Mouse (Mus musculus): ENCODE data around the gene Plekhg5. TPM values are rescaled to one million over a fixed set of nuclear protein-coding genes. Genes with fewer than 3 reads are reported as not detected.

Plekhg5 gene
- polyA plus RNA-seq, 1 experiment from 2014 or later = 1.8 TPM

- H3K27ac ChIP-seq (ENCODE audit: low read depth) = peak overlapping the region; percentile 49
- no peaks in the 10 kb centered on the region for H3K36me3 ChIP-seq (replicated peaks; ENCODE audit: insufficient read depth, low read length)
These were observed 14.4 kb downstream of the Plekhg5 start for GRCm38 (mm10) chr4:152086505-152087210.

GRCm38 (mm10) chr4:152087211-152088081, 15.1 kb downstream of the Plekhg5 start:
- no peak for TF ChIP-seq EP300 (IDR thresholded peaks at IDR 0.05; ENCODE audit: low read depth)
- TF ChIP-seq CTCF (IDR thresholded peaks at IDR 0.05; ENCODE audit: low read depth) = no peak
- Histone ChIP-seq H3K27me3 (ENCODE audit: insufficient read depth, low read length) (0 out of 2 replicates have a peak, but pooled peaks cover 4% of the 10 kb centered on the region), H3K4me3 (ENCODE audit: low read depth, low read length) (peak overlapping the region; percentile 73), H3K9me3 (ENCODE audit: low read length) (no peaks in the 10 kb centered on the region), H3K4me2 (ENCODE audit: low read depth, low read length) (peak overlapping the region; percentile 97), H3K4me1 (ENCODE audit: insufficient read depth) (peaks cover 23% of the 10 kb centered on the region), H3K36me3 (replicated peaks; ENCODE audit: insufficient read depth, low read length) (no peaks in the 10 kb centered on the region), H3K9ac (replicated peaks) (peak overlapping the region; percentile 73), H3K27ac (ENCODE audit: low read depth) (no peak overlapping the region)
- no peak for ATAC-seq
- 3% methylated on average over 12 of the region's 12 CpGs for WGBS (ENCODE audit: insufficient replicate concordance)
- no peak for DNase-seq

More at GRCm38 (mm10) chr4:152086505-152087210, 14.4 kb downstream of the Plekhg5 start:
- ATAC-seq (peak; percentile 80), DNase-seq (peak; percentile 69)
- Histone ChIP-seq H3K27me3 (ENCODE audit: insufficient read depth, low read length) (0 out of 2 replicates have a peak, but pooled peaks cover 4% of the 10 kb centered on the region), H3K4me1 (ENCODE audit: insufficient read depth) (peaks cover 19% of the 10 kb centered on the region), H3K9me3 (ENCODE audit: low read length) (no peaks in the 10 kb centered on the region), H3K4me2 (ENCODE audit: low read depth, low read length) (peak overlapping the region; percentile 97), H3K4me3 (ENCODE audit: low read depth, low read length) (peak overlapping the region; percentile 73), H3K9ac (replicated peaks) (peak overlapping the region; percentile 73)
- TF ChIP-seq EP300 (IDR thresholded peaks at IDR 0.05; ENCODE audit: low read depth) (no peak), CTCF (IDR thresholded peaks at IDR 0.05; ENCODE audit: low read depth) (no peak)
- WGBS (ENCODE audit: insufficient replicate concordance) = under 1% methylated on average over 33 of the region's 92 CpGs

GRCm38 (mm10) chr4:152088133-152088532, 15.8 kb downstream of the Plekhg5 start:
- peaks cover 29% of the 10 kb centered on the region for H3K4me1 ChIP-seq (ENCODE audit: insufficient read depth)
- H3K4me3 ChIP-seq (ENCODE audit: low read depth, low read length) = 0 out of 2 replicates have a peak overlapping the region, but pooled peaks have one; percentile 73
- H3K27ac ChIP-seq (ENCODE audit: low read depth) = no peak overlapping the region
- WGBS (ENCODE audit: insufficient replicate concordance) = 38% methylated on average over 4 of the region's 4 CpGs
- ATAC-seq (no peak), DNase-seq (no peak)
- H3K9ac ChIP-seq (replicated peaks) = no peak overlapping the region
- no peaks in the 10 kb centered on the region for H3K36me3 ChIP-seq (replicated peaks; ENCODE audit: insufficient read depth, low read length)
- TF ChIP-seq EP300 (IDR thresholded peaks at IDR 0.05; ENCODE audit: low read depth) (no peak), CTCF (IDR thresholded peaks at IDR 0.05; ENCODE audit: low read depth) (no peak)
- peak overlapping the region; percentile 97 for H3K4me2 ChIP-seq (ENCODE audit: low read depth, low read length)
- H3K27me3 ChIP-seq (ENCODE audit: insufficient read depth, low read length) = 0 out of 2 replicates have a peak, but pooled peaks cover 4% of the 10 kb centered on the region
- H3K9me3 ChIP-seq (ENCODE audit: low read length) = no peaks in the 10 kb centered on the region

GRCm38 (mm10) chr4:152088556-152089120, 16.3 kb downstream of the Plekhg5 start:
- DNase-seq (no peak), ATAC-seq (no peak)
- Histone ChIP-seq H3K9ac (replicated peaks) (no peak overlapping the region), H3K9me3 (ENCODE audit: low read length) (no peaks in the 10 kb centered on the region), H3K27me3 (ENCODE audit: insufficient read depth, low read length) (0 out of 2 replicates have a peak, but pooled peaks cover 4% of the 10 kb centered on the region), H3K4me2 (ENCODE audit: low read depth, low read length) (no peak overlapping the region), H3K36me3 (replicated peaks; ENCODE audit: insufficient read depth, low read length) (no peaks in the 10 kb centered on the region), H3K4me3 (ENCODE audit: low read depth, low read length) (no peak overlapping the region), H3K27ac (ENCODE audit: low read depth) (no peak overlapping the region), H3K4me1 (ENCODE audit: insufficient read depth) (peaks cover 31% of the 10 kb centered on the region)
- TF ChIP-seq CTCF (IDR thresholded peaks at IDR 0.05; ENCODE audit: low read depth) = no peak
- no peak for TF ChIP-seq EP300 (IDR thresholded peaks at IDR 0.05; ENCODE audit: low read depth)
- 63% methylated on average over 8 of the region's 8 CpGs for WGBS (ENCODE audit: insufficient replicate concordance)

GRCm38 (mm10) chr4:152090191-152090590, 17.9 kb downstream of the Plekhg5 start:
- DNase-seq (no peak), ATAC-seq (no peak)
- H3K9ac ChIP-seq (replicated peaks) = no peak overlapping the region
- H3K27ac ChIP-seq (ENCODE audit: low read depth) = no peak overlapping the region
- no peaks in the 10 kb centered on the region for H3K36me3 ChIP-seq (replicated peaks; ENCODE audit: insufficient read depth, low read length)
- 0 out of 2 replicates have a peak, but pooled peaks cover 4% of the 10 kb centered on the region for H3K27me3 ChIP-seq (ENCODE audit: insufficient read depth, low read length)
- H3K9me3 ChIP-seq (ENCODE audit: low read length) = no peaks in the 10 kb centered on the region
- WGBS (ENCODE audit: insufficient replicate concordance) = 74% methylated on average over 9 of the region's 9 CpGs
- H3K4me3 ChIP-seq (ENCODE audit: low read depth, low read length) = no peak overlapping the region
- TF ChIP-seq CTCF (IDR thresholded peaks at IDR 0.05; ENCODE audit: low read depth) (no peak), EP300 (IDR thresholded peaks at IDR 0.05; ENCODE audit: low read depth) (no peak)
- peaks cover 31% of the 10 kb centered on the region for H3K4me1 ChIP-seq (ENCODE audit: insufficient read depth)
- no peak overlapping the region for H3K4me2 ChIP-seq (ENCODE audit: low read depth, low read length)

Measured in liver, postnatal 0 days (tissue).